Mouse (Mus musculus): Measurements from ENCODE around the gene Hexim2. TPM values are rescaled to one million over a fixed set of nuclear protein-coding genes. Genes with fewer than 3 reads are reported as not detected.

Hexim2 gene
- total and polyA plus RNA-seq, 2 experiments from 2014 or later = 28.9 to 30.2 TPM

DNA sequence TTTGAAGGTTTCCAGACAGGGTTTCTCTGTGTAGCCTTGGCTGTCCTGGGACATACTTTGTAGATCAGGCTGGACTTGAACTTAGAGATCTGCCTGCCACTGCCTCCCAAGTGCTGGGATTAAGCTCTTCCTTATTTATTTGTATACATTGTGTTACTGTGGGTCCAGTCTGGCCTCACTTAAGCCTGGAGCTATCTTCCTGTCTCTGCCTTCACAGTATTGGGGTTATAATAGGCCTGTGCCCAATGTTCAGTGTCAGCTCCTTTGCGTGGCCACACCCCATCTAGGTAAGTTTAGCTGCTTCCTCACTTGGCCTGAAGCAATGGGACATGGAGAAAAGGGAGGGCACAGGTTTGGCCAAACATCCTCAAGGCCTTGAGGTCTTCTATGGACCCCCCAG lies 44.3 kb downstream of the Hexim2 start:
- H3K4me2 ChIP-seq (ENCODE audit: low read depth, low read length) = no peak overlapping the region
- no peak overlapping the region for H3K27ac ChIP-seq
- no peaks in the 10 kb centered on the region for H3K27me3 ChIP-seq (ENCODE audit: insufficient read depth, low read length)
- ATAC-seq (no peak), DNase-seq (ENCODE audit: low spot score) (no peak)
- no peaks in the 10 kb centered on the region for H3K9me3 ChIP-seq (ENCODE audit: low read length)
- no peak overlapping the region for H3K9ac ChIP-seq (replicated peaks; ENCODE audit: low read length)
- peaks cover 6% of the 10 kb centered on the region; the same call in 1 of the 2 replicates for H3K4me1 ChIP-seq (ENCODE audit: insufficient read depth, low read length)
- WGBS = 92% methylated on average over 1 of the region's 1 CpGs
- H3K36me3 ChIP-seq (ENCODE audit: insufficient read depth, low read length) = no peaks in the 10 kb centered on the region
- TF ChIP-seq CTCF (IDR thresholded peaks at IDR 0.05; ENCODE audit: low read depth) = no peak
- H3K4me3 ChIP-seq (ENCODE audit: low read length) = no peak overlapping the region

DNA sequence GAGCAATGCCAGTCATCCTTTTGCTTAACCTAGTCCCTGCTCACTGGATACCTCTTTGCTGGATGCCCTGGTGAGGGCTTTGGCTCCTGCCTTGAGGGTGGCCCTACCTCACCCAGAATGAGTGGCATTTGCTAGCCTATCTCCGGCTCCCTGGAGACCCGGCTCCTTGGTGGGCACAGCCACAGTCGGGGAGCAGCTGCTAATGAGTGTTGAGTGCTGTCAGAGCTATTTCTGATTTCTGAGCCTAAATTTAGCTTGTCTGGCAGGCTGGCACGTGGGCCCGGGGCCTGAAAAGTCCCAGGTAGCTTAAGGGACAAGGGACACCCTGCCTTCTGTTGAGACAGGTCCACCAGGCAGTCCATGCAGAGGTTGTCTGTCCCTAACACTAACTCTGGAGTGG lies 45.0 kb downstream of the Hexim2 start:
- H3K9ac ChIP-seq (replicated peaks; ENCODE audit: low read length) = no peak overlapping the region
- H3K27ac ChIP-seq = no peak overlapping the region
- ATAC-seq (no peak), DNase-seq (ENCODE audit: low spot score) (no peak)
- H3K4me3 ChIP-seq (ENCODE audit: low read length) = no peak overlapping the region
- H3K9me3 ChIP-seq (ENCODE audit: low read length) = no peaks in the 10 kb centered on the region
- TF ChIP-seq CTCF (IDR thresholded peaks at IDR 0.05; ENCODE audit: low read depth) = no peak
- H3K4me1 ChIP-seq (ENCODE audit: insufficient read depth, low read length) = peaks cover 5% of the 10 kb centered on the region; the same call in 1 of the 2 replicates
- no peak overlapping the region for H3K4me2 ChIP-seq (ENCODE audit: low read depth, low read length)
- H3K27me3 ChIP-seq (ENCODE audit: insufficient read depth, low read length) = no peaks in the 10 kb centered on the region
- WGBS = 70% methylated on average over 5 of the region's 5 CpGs
- H3K36me3 ChIP-seq (ENCODE audit: insufficient read depth, low read length) = no peaks in the 10 kb centered on the region

GRCm38 (mm10) chr11:103177815-103178485 lies 45.7 kb downstream of the Hexim2 start:
- no peak overlapping the region for H3K4me2 ChIP-seq (ENCODE audit: low read depth, low read length)
- H3K27me3 ChIP-seq (ENCODE audit: insufficient read depth, low read length) = no peaks in the 10 kb centered on the region
- H3K9me3 ChIP-seq (ENCODE audit: low read length) = no peaks in the 10 kb centered on the region
- ATAC-seq = no peak
- WGBS = 86% methylated on average over 15 of the region's 15 CpGs
- no peak overlapping the region for H3K27ac ChIP-seq
- H3K9ac ChIP-seq (replicated peaks; ENCODE audit: low read length) = no peak overlapping the region
- no peak overlapping the region for H3K4me3 ChIP-seq (ENCODE audit: low read length)
- H3K36me3 ChIP-seq (ENCODE audit: insufficient read depth, low read length) = no peaks in the 10 kb centered on the region
- DNase-seq (ENCODE audit: low spot score) = no peak
- TF ChIP-seq CTCF (IDR thresholded peaks at IDR 0.05; ENCODE audit: low read depth) = no peak
- H3K4me1 ChIP-seq (ENCODE audit: insufficient read depth, low read length) = no peaks in the 10 kb centered on the region; the same call in 1 of the 2 replicates

GRCm38 (mm10) chr11:103178748-103179147 lies 46.5 kb downstream of the Hexim2 start:
- Histone ChIP-seq H3K27me3 (ENCODE audit: insufficient read depth, low read length) (no peaks in the 10 kb centered on the region), H3K36me3 (ENCODE audit: insufficient read depth, low read length) (no peaks in the 10 kb centered on the region), H3K9ac (replicated peaks; ENCODE audit: low read length) (no peak overlapping the region), H3K4me1 (ENCODE audit: insufficient read depth, low read length) (no peaks in the 10 kb centered on the region; the same call in 1 of the 2 replicates), H3K4me3 (ENCODE audit: low read length) (no peak overlapping the region), H3K4me2 (ENCODE audit: low read depth, low read length) (no peak overlapping the region), H3K27ac (no peak overlapping the region), H3K9me3 (ENCODE audit: low read length) (no peaks in the 10 kb centered on the region)
- ATAC-seq (no peak), DNase-seq (ENCODE audit: low spot score) (no peak)
- 87% methylated on average over 8 of the region's 8 CpGs for WGBS
- TF ChIP-seq CTCF (IDR thresholded peaks at IDR 0.05; ENCODE audit: low read depth) = no peak

DNA sequence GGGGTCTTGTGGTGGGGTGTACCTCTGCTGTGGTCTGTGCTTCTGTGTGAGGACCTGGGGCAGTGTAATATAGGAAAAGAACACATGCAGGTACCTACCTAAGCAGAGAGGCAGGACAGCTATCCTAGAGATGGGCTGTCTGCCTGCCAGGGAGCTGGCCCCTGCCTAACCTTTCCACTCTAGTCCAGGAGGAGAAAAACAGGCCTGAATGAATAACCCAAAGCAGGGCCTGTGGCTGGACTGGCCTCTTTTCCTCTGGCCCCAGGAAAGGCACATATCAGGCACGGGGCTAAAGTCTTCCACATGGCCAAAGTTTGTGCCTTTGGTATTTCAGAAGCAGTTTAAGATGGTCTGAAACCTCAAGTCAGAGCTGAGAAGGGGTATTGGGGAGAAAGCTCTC lies 48.2 kb downstream of the Hexim2 start:
- 69% methylated on average over 1 of the region's 1 CpGs for WGBS
- Histone ChIP-seq H3K36me3 (ENCODE audit: insufficient read depth, low read length) (no peaks in the 10 kb centered on the region), H3K4me2 (ENCODE audit: low read depth, low read length) (no peak overlapping the region), H3K27me3 (ENCODE audit: insufficient read depth, low read length) (no peaks in the 10 kb centered on the region), H3K9ac (replicated peaks; ENCODE audit: low read length) (no peak overlapping the region), H3K4me1 (ENCODE audit: insufficient read depth, low read length) (no peaks in the 10 kb centered on the region; the same call in 1 of the 2 replicates), H3K4me3 (ENCODE audit: low read length) (no peak overlapping the region), H3K27ac (no peak overlapping the region), H3K9me3 (ENCODE audit: low read length) (no peaks in the 10 kb centered on the region)
- no peak for TF ChIP-seq CTCF (IDR thresholded peaks at IDR 0.05; ENCODE audit: low read depth)
- DNase-seq (ENCODE audit: low spot score) = no peak
- ATAC-seq = no peak

DNA sequence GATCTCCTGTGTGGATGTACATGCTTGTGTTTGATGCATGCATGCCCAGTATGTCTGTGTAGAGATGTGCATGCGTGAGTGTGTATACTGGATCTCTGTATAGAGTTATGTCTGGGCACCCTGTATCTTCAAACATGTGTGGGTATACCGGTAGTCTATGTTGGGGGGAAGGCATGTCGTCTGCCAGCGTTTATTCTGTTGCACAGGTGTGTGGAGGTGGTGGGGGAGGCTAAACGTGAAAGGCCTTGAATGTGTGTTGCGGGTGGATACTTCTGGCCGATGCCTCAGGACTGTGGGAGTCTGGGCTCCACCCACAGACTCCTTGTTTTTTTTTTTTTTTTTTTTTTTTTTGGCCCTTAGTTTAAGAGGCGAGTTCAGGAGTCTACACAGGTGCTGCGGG lies 49.1 kb downstream of the Hexim2 start:
- Histone ChIP-seq H3K27me3 (ENCODE audit: insufficient read depth, low read length) (no peaks in the 10 kb centered on the region), H3K27ac (no peak overlapping the region), H3K4me3 (ENCODE audit: low read length) (no peak overlapping the region), H3K36me3 (ENCODE audit: insufficient read depth, low read length) (no peaks in the 10 kb centered on the region), H3K9me3 (ENCODE audit: low read length) (no peaks in the 10 kb centered on the region), H3K9ac (replicated peaks; ENCODE audit: low read length) (no peak overlapping the region), H3K4me2 (ENCODE audit: low read depth, low read length) (no peak overlapping the region), H3K4me1 (ENCODE audit: insufficient read depth, low read length) (no peaks in the 10 kb centered on the region; the same call in 1 of the 2 replicates)
- DNase-seq (ENCODE audit: low spot score) = no peak
- no peak for ATAC-seq
- no peak for TF ChIP-seq CTCF (IDR thresholded peaks at IDR 0.05; ENCODE audit: low read depth)
- WGBS = 81% methylated on average over 9 of the region's 9 CpGs

DNA sequence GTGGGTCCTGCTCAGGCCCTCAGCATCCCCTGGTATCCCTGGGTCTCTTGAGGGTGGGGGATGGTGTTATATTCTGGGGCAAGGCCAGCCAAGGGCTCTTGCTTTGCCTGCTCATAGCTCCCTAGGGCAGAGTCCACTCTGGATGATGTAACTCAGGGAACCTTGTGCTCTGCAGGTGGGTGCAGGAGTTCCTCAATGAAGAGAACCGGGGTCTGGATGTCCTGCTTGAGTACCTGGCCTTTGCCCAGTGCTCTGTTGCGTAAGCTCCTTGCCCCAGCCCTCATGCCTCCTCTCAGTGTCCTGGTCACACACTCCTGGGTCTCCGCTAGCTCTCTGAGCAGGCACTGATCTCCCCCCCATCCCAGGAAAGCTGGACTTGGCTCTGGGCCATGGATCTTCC lies 49.7 kb downstream of the Hexim2 start:
- no peak for TF ChIP-seq CTCF (IDR thresholded peaks at IDR 0.05; ENCODE audit: low read depth)
- H3K4me2 ChIP-seq (ENCODE audit: low read depth, low read length) = no peak overlapping the region

More for the DNA sequence above, 49.7 kb downstream of the Hexim2 start:
- no peak for DNase-seq (ENCODE audit: low spot score)
- Histone ChIP-seq H3K9ac (replicated peaks; ENCODE audit: low read length) (no peak overlapping the region), H3K27ac (no peak overlapping the region), H3K36me3 (ENCODE audit: insufficient read depth, low read length) (no peaks in the 10 kb centered on the region), H3K9me3 (ENCODE audit: low read length) (no peaks in the 10 kb centered on the region), H3K27me3 (ENCODE audit: insufficient read depth, low read length) (no peaks in the 10 kb centered on the region), H3K4me1 (ENCODE audit: insufficient read depth, low read length) (no peaks in the 10 kb centered on the region; the same call in 1 of the 2 replicates), H3K4me3 (ENCODE audit: low read length) (no peak overlapping the region)
- 76% methylated on average over 3 of the region's 3 CpGs for WGBS
- no peak for ATAC-seq

Measured in hindbrain, postnatal 0 days (tissue).